Mouse (Mus musculus): Measurements from ENCODE around the gene Ccdc157.
"Not testable (repeated sequence)": the region's sequence is repeated elsewhere in the genome, so short reads cannot be mapped to it uniquely, and the experiment has no call there.

Gene Ccdc157

GRCm38 (mm10) chr11:4123922-4124321, 36.2 kb downstream of the Ccdc157 start:
- DNase-seq = peak; percentile 59

- no peak for DNase-seq
Observed at GRCm38 (mm10) chr11:4122742-4123579, 37.1 kb downstream of the Ccdc157 start, which contains the start of gene Sec14l2. Gene Sec14l2, minus strand, starts transcription at chr11:4123415.

GRCm38 (mm10) chr11:4122226-4122625, 37.9 kb downstream of the Ccdc157 start:
- no peak for DNase-seq

- DNase-seq = no peak
Observed at GRCm38 (mm10) chr11:4121691-4122090, 38.4 kb downstream of the Ccdc157 start.

GRCm38 (mm10) chr11:4119635-4120034, 40.5 kb downstream of the Ccdc157 start:
- no peak for DNase-seq

GRCm38 (mm10) chr11:4118081-4118921, 41.8 kb downstream of the Ccdc157 start:
- peak; percentile 81 for DNase-seq

GRCm38 (mm10) chr11:4117372-4118071, 42.6 kb downstream of the Ccdc157 start:
- no peak for DNase-seq

- no peak for DNase-seq
Observed at GRCm38 (mm10) chr11:4116458-4117141, 43.5 kb downstream of the Ccdc157 start.

GRCm38 (mm10) chr11:4115407-4115806, 44.7 kb downstream of the Ccdc157 start:
- DNase-seq = no peak

GRCm38 (mm10) chr11:4114541-4114940, 45.6 kb downstream of the Ccdc157 start:
- DNase-seq = not testable (repeated sequence)

- no peak for DNase-seq
Observed at GRCm38 (mm10) chr11:4113970-4114369, 46.1 kb downstream of the Ccdc157 start.

- DNase-seq = no peak
Observed at GRCm38 (mm10) chr11:4113496-4113895, 46.6 kb downstream of the Ccdc157 start.

- DNase-seq = no peak
Observed at GRCm38 (mm10) chr11:4112861-4113260, 47.2 kb downstream of the Ccdc157 start.

- DNase-seq = no peak
Observed at GRCm38 (mm10) chr11:4112033-4112432, 48.1 kb downstream of the Ccdc157 start.

GRCm38 (mm10) chr11:4108691-4109090, 51.4 kb downstream of the Ccdc157 start:
- no peak for DNase-seq

- DNase-seq = not testable (repeated sequence)
Observed at GRCm38 (mm10) chr11:4107901-4108300, 52.2 kb downstream of the Ccdc157 start.

GRCm38 (mm10) chr11:4105444-4105843, 54.6 kb downstream of the Ccdc157 start:
- DNase-seq = no peak

GRCm38 (mm10) chr11:4104989-4105388, 55.1 kb downstream of the Ccdc157 start:
- DNase-seq = no peak

- no peak for DNase-seq
Observed at GRCm38 (mm10) chr11:4103522-4103921, 56.6 kb downstream of the Ccdc157 start.

GRCm38 (mm10) chr11:4101851-4102250, 58.2 kb downstream of the Ccdc157 start:
- DNase-seq = no peak

GRCm38 (mm10) chr11:4099447-4099846, 60.6 kb downstream of the Ccdc157 start:
- no peak for DNase-seq

- no peak for DNase-seq
Observed at GRCm38 (mm10) chr11:4098816-4099215, 61.3 kb downstream of the Ccdc157 start.
